Mouse (Mus musculus) T-cell, adult 66 days (primary cell): ENCODE data around the gene 4933405O20Rik. TPM values are rescaled to one million over a fixed set of nuclear protein-coding genes. Genes with fewer than 3 reads are reported as not detected.

ENCODE experiments used
- total RNA-seq, 2 experiments: library from RNA; stranded (reverse); gene quantifications; 3 replicates in 1 of 2; 4 replicates in 1 of 2; pipeline ENCODE4 v1.2.4; 2023

The 4933405O20Rik gene
- total RNA-seq = not detected

GRCm38 (mm10) chr7:50598890-50599289, at the start of gene 4933405O20Rik:
Gene 4933405O20Rik (plus strand): TSS chr7:50599190.

